Mouse (Mus musculus): Measurements from ENCODE around the gene Lhx3.

The Lhx3 gene

GRCm38 (mm10) chr2:26201926-26202848 is 5.9 kb downstream of the Lhx3 start:
- CTCF ChIA-PET: no interaction called here

GRCm38 (mm10) chr2:26198488-26198887 is 9.6 kb downstream of the Lhx3 start:
- CTCF ChIA-PET: no interaction called here

- CTCF ChIA-PET: no interaction called here
Measured at GRCm38 (mm10) chr2:26194552-26195339, 13.3 kb downstream of the Lhx3 start.

GRCm38 (mm10) chr2:26188517-26188916 is 19.6 kb downstream of the Lhx3 start:
- CTCF ChIA-PET: interaction anchor here (0.5 kb wide), 1 partner anchor 938 kb away, joined by 4 read pairs; no protein-coding TSS in a partner anchor

GRCm38 (mm10) chr2:26184352-26184751 is 23.7 kb downstream of the Lhx3 start:
- CTCF ChIA-PET: no interaction called here

GRCm38 (mm10) chr2:26182646-26183045 is 25.4 kb downstream of the Lhx3 start:
- CTCF ChIA-PET: no interaction called here

GRCm38 (mm10) chr2:26177189-26177588 is 30.9 kb downstream of the Lhx3 start:
- CTCF ChIA-PET: interaction anchor here (0.6 to 0.7 kb wide), 2 partner anchors 13 to 141 kb away, joined by 5 to 7 read pairs; no protein-coding TSS in a partner anchor

GRCm38 (mm10) chr2:26176731-26177130 is 31.4 kb downstream of the Lhx3 start:
- CTCF ChIA-PET: interaction anchor here (0.6 kb wide), 1 partner anchor 142 kb away, joined by 5 read pairs; no protein-coding TSS in a partner anchor

GRCm38 (mm10) chr2:26175191-26175590 is 32.9 kb downstream of the Lhx3 start:
- CTCF ChIA-PET: no interaction called here

- CTCF ChIA-PET: no interaction called here
Measured at GRCm38 (mm10) chr2:26172166-26172565, 35.9 kb downstream of the Lhx3 start.

- CTCF ChIA-PET: no interaction called here
Measured at GRCm38 (mm10) chr2:26170376-26170775, 37.7 kb downstream of the Lhx3 start.

- CTCF ChIA-PET: no interaction called here
Measured at GRCm38 (mm10) chr2:26168843-26169579, 39.1 kb downstream of the Lhx3 start.

GRCm38 (mm10) chr2:26166890-26167289 is 41.2 kb downstream of the Lhx3 start:
- CTCF ChIA-PET: no interaction called here

- CTCF ChIA-PET: no interaction called here
Measured at GRCm38 (mm10) chr2:26158064-26158463, 50.0 kb downstream of the Lhx3 start.

- CTCF ChIA-PET: no interaction called here
Measured at GRCm38 (mm10) chr2:26156191-26156977, 51.7 kb downstream of the Lhx3 start.

- CTCF ChIA-PET: no interaction called here
Measured at GRCm38 (mm10) chr2:26155737-26156136, 52.4 kb downstream of the Lhx3 start.

GRCm38 (mm10) chr2:26154586-26154985 is 53.5 kb downstream of the Lhx3 start:
- CTCF ChIA-PET: interaction anchor here (1.0 kb wide), 1 partner anchor 11 kb away, joined by 3 read pairs; no protein-coding TSS in a partner anchor

GRCm38 (mm10) chr2:26153909-26154340 is 54.2 kb downstream of the Lhx3 start:
- CTCF ChIA-PET: interaction anchor here (0.7 to 1.0 kb wide), 2 partner anchors 12 to 1591 kb away, joined by 3 to 4 read pairs; no protein-coding TSS in a partner anchor

GRCm38 (mm10) chr2:26153295-26153694 is 54.8 kb downstream of the Lhx3 start:
- CTCF ChIA-PET: interaction anchor here (0.6 to 1.0 kb wide), 2 partner anchors 13 to 35 kb away, joined by 3 read pairs; no protein-coding TSS in a partner anchor
